Mouse (Mus musculus): ENCODE data around the gene Rps6kb1.

DNA sequence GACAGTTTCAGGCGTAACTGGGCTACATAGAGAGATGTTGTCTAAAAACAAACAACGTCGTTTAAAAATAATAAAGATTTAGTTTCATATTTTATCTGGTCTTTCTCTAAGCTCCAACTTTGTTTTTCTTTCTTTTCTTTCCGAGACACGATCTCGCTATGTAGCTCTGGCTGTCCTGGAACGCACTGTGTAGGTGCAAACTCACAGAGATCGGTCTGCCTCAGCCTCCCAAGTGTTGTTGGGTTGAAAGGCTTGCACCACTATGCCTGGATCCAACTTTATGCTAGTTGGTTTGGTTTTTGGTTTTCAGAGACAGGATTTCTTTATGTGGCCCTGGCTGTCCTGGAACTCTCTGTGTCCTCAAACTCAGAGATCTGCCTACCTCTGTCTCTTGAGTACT, 951 bp upstream of the Rps6kb1 start:
- TF ChIP-seq CTCF (IDR thresholded peaks at IDR 0.05 in 2 of 3, conservative IDR thresholded peaks at IDR 0.05 in 1 of 3; ENCODE audit: control insufficient read depth in 1 of 3, insufficient read depth in 1 of 3, low read depth in 2 of 3, low read length in 3 of 3, poor library complexity in 1 of 3, severe bottlenecking in 1 of 3) (no peak), POLR2A (IDR thresholded peaks at IDR 0.05; ENCODE audit: control insufficient read depth in 1 of 2, insufficient read depth in 1 of 2, low read depth in 1 of 2, low read length in 2 of 2, poor library complexity in 1 of 2) (no peak), USF2 (IDR thresholded peaks at IDR 0.05; ENCODE audit: borderline replicate concordance in 1 of 2, insufficient read depth in 1 of 2, low read depth in 1 of 2, low read length in 2 of 2) (no peak), SIN3A (IDR thresholded peaks at IDR 0.05; ENCODE audit: low read length) (no peak; the same call in 1 of the 2 replicates), TAL1 (IDR thresholded peaks at IDR 0.05; ENCODE audit: low read length) (no peak), GATA1 (IDR thresholded peaks at IDR 0.05; ENCODE audit: low read depth, low read length) (no peak), MYC (IDR thresholded peaks at IDR 0.05; ENCODE audit: low read depth, low read length) (no peak), USF1 (IDR thresholded peaks at IDR 0.05; ENCODE audit: low read depth, low read length) (no peak), ZKSCAN1 (IDR thresholded peaks at IDR 0.05; ENCODE audit: low read depth, low read length) (no peak), TCF12 (IDR thresholded peaks at IDR 0.05; ENCODE audit: low read depth, low read length) (no peak), EP300 (IDR thresholded peaks at IDR 0.05; ENCODE audit: low read depth in 1 of 2, low read length in 2 of 2) (no peak), HCFC1 (IDR thresholded peaks at IDR 0.05; ENCODE audit: low read depth, low read length) (no peak), UBTF (IDR thresholded peaks at IDR 0.05; ENCODE audit: borderline replicate concordance, insufficient read depth, low read depth, low read length) (no peak)
